Mouse (Mus musculus) stomach, postnatal 0 days (tissue): ENCODE data around the gene Pitpnm2. TPM values are rescaled to one million over a fixed set of nuclear protein-coding genes. Genes with fewer than 3 reads are reported as not detected.

Experiments
- ATAC-seq: fragments of 200-750 bp; cut with Nextera tagmentation; 2 replicates; pipeline ENCODE4 v1.8.0; 2017; ENCODE audit not compliant: low FRiP score, low TSS enrichment
- DNase-seq: peaks from one replicate; pipeline ENCODE4 v3.0.0-alpha.2; 2016; ENCODE audit warnings: low spot score
- H3K27ac ChIP-seq: fragments of 300-500 bp; sonication (generic); replicated peaks from 2 replicates; pipeline ENCODE4 v1.5.1; 2014; ENCODE audit warnings: mild to moderate bottlenecking, control low read depth
- H3K27me3 ChIP-seq: fragments of 300-500 bp; sonication (generic); 2 replicates; pipeline ENCODE4 v1.6.1; 2014; ENCODE audit warnings: low read length; ENCODE audit not compliant: control insufficient read depth, insufficient read depth
- H3K36me3 ChIP-seq: fragments of 300-500 bp; sonication (generic); 2 replicates; pipeline ENCODE4 v1.6.1; 2014; ENCODE audit warnings: low read length, mixed read lengths; ENCODE audit not compliant: control insufficient read depth, insufficient read depth
- H3K4me1 ChIP-seq: fragments of 300-500 bp; sonication (generic); replicated peaks from 2 replicates; pipeline ENCODE4 v1.6.1; 2014; ENCODE audit warnings: antibody characterized with exemption; ENCODE audit not compliant: control insufficient read depth, insufficient read depth
- H3K4me2 ChIP-seq: fragments of 300-500 bp; sonication (generic); replicated peaks from 2 replicates; pipeline ENCODE4 v1.6.1; 2014; ENCODE audit warnings: low read depth, mild to moderate bottlenecking, control low read depth, moderate library complexity
- H3K4me3 ChIP-seq: fragments of 300-500 bp; sonication (generic); 2 replicates; pipeline ENCODE4 v1.5.1; 2014; ENCODE audit warnings: low read depth, low read length, control low read depth
- H3K9ac ChIP-seq: fragments of 300-500 bp; sonication (generic); 2 replicates; pipeline ENCODE4 v1.6.1; 2014; ENCODE audit warnings: mild to moderate bottlenecking, low read length, control low read depth, mixed read lengths
- H3K9me3 ChIP-seq: fragments of 300-500 bp; sonication (generic); 2 replicates; pipeline ENCODE4 v1.6.1; 2016; ENCODE audit warnings: low read length; ENCODE audit not compliant: control insufficient read depth
- CTCF ChIP-seq: IDR thresholded peaks from 2 replicates; pipeline ENCODE4 v1.5.1; 2016; ENCODE audit warnings: antibody characterized with exemption, low read depth, mild to moderate bottlenecking, moderate library complexity
- EP300 ChIP-seq: optimal IDR thresholded peaks from 2 replicates; pipeline ENCODE3; 2016; ENCODE audit warnings: antibody characterized with exemption
- WGBS: fragments of 180-500 bp; shearing (Covaris S2); extraction: QIAGEN DNeasy Blood & Tissue Kit; methylation state at CpG from one replicate; pipeline ENCODE4 v1.1.7; 2014; 5-methylcytosine and 5-hydroxymethylcytosine counted together
- polyA plus RNA-seq: library from polyadenylated mRNA; unstranded; fragments of >200 nt; fragmentation: Nextera tagmentation; extraction: Ambion mirVana; gene quantifications from 2 replicates; pipeline ENCODE4 v1.2.1, GENCODE M21; 2015

Pitpnm2 gene
- polyA plus RNA-seq, 1 experiment from 2014 or later: 1.8 TPM

DNA sequence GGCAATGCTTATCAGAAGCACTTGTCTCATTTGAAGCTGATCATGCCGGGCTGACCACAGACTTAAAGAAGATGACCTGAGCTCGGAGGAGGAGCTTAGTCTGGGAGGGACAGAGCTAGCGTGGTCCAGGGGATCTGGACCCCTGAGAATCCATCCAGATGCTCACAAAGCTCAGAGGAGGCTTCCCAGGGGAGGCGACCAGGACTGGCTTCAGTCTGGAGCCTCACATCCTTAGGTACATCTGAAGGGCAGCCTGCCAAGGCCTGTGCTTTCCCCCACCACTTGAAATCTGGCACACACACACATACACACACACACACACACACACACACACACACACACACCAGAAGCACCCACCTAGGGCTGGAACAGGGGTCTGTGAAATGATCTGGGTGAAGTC lies 47.5 kb downstream of the Pitpnm2 start:
- Histone ChIP-seq H3K9me3 (no peaks in the 10 kb centered on the region), H3K27me3 (no peaks in the 10 kb centered on the region), H3K9ac (no peak overlapping the region), H3K27ac (peak overlapping the region; percentile 13; the same call in 1 of the 2 replicates), H3K4me1 (peaks cover 18% of the 10 kb centered on the region), H3K36me3 (no peaks in the 10 kb centered on the region), H3K4me2 (no peak overlapping the region), H3K4me3 (no peak overlapping the region)
- DNase-seq (no peak), ATAC-seq (no peak)
- TF ChIP-seq CTCF: no peak
- TF ChIP-seq EP300: no peak
- 57% methylated on average over 4 of the region's 4 CpGs for WGBS

GRCm38 (mm10) chr5:124201564-124201963 lies 48.0 kb downstream of the Pitpnm2 start:
- peak overlapping the region; percentile 13; the same call in 1 of the 2 replicates for H3K27ac ChIP-seq
- no peaks in the 10 kb centered on the region for H3K36me3 ChIP-seq
- no peak overlapping the region for H3K4me3 ChIP-seq
- H3K9me3 ChIP-seq: no peaks in the 10 kb centered on the region
- H3K27me3 ChIP-seq: no peaks in the 10 kb centered on the region
- peaks cover 14% of the 10 kb centered on the region for H3K4me1 ChIP-seq
- WGBS: 53% methylated on average over 2 of the region's 2 CpGs
- ATAC-seq: no peak
- TF ChIP-seq EP300 (no peak), CTCF (no peak)
- no peak for DNase-seq
- no peak overlapping the region for H3K4me2 ChIP-seq
- no peak overlapping the region for H3K9ac ChIP-seq

DNA sequence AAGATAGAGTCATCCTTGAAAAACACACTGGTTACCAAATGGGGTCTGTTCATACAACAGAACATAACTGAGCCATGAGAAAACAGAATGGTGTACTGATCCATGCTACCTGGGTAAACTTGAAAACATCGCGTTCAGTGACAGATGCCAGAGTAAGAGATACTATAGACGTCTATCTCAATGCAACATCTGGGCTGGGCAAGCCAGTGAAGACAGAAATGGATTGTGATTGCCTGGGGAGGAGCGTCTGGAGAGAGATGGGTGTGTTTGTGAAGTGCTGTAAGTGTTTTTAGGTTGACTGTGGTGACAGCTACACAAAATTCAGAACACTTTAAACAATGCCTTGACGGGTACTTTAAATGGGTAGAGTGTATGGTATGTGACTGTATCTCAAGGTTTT lies 48.7 kb downstream of the Pitpnm2 start:
- Histone ChIP-seq H3K4me2 (no peak overlapping the region), H3K27ac (peak overlapping the region; percentile 53; the same call in 1 of the 2 replicates), H3K9me3 (no peaks in the 10 kb centered on the region), H3K4me1 (peaks cover 8% of the 10 kb centered on the region), H3K36me3 (no peaks in the 10 kb centered on the region), H3K4me3 (no peak overlapping the region), H3K9ac (no peak overlapping the region), H3K27me3 (no peaks in the 10 kb centered on the region)
- no peak for ATAC-seq
- WGBS: 39% methylated on average over 5 of the region's 5 CpGs
- TF ChIP-seq CTCF: no peak
- no peak for TF ChIP-seq EP300
- DNase-seq: no peak

GRCm38 (mm10) chr5:124199168-124199567 lies 50.4 kb downstream of the Pitpnm2 start:
- Histone ChIP-seq H3K9ac (no peak overlapping the region), H3K27me3 (no peaks in the 10 kb centered on the region), H3K36me3 (no peaks in the 10 kb centered on the region), H3K27ac (no peak overlapping the region), H3K4me2 (no peak overlapping the region), H3K4me1 (peaks cover 12% of the 10 kb centered on the region), H3K9me3 (no peaks in the 10 kb centered on the region), H3K4me3 (no peak overlapping the region)
- ATAC-seq (no peak), DNase-seq (no peak)
- TF ChIP-seq EP300: no peak
- 89% methylated on average over 5 of the region's 5 CpGs for WGBS

GRCm38 (mm10) chr5:124198473-124198872 lies 51.1 kb downstream of the Pitpnm2 start:
- no peaks in the 10 kb centered on the region for H3K27me3 ChIP-seq
- no peak overlapping the region for H3K27ac ChIP-seq
- WGBS: 62% methylated on average over 7 of the region's 7 CpGs
- H3K36me3 ChIP-seq: no peaks in the 10 kb centered on the region
- no peak overlapping the region for H3K4me3 ChIP-seq
- DNase-seq: no peak
- peaks cover 12% of the 10 kb centered on the region for H3K4me1 ChIP-seq
- ATAC-seq: no peak
- no peak overlapping the region for H3K4me2 ChIP-seq
- TF ChIP-seq CTCF (no peak), EP300 (no peak)
- no peak overlapping the region for H3K9ac ChIP-seq
- H3K9me3 ChIP-seq: no peaks in the 10 kb centered on the region

- TF ChIP-seq CTCF (no peak), EP300 (no peak)
- Histone ChIP-seq H3K4me2 (no peak overlapping the region), H3K27me3 (no peaks in the 10 kb centered on the region), H3K9ac (no peak overlapping the region), H3K27ac (no peak overlapping the region), H3K9me3 (no peaks in the 10 kb centered on the region), H3K36me3 (no peaks in the 10 kb centered on the region), H3K4me3 (no peak overlapping the region), H3K4me1 (peaks cover 12% of the 10 kb centered on the region)
- no peak for ATAC-seq
- DNase-seq: no peak
- WGBS: 71% methylated on average over 4 of the region's 4 CpGs
These were observed 53.5 kb downstream of the Pitpnm2 start for GRCm38 (mm10) chr5:124196082-124196481.
